In genomic region chr15:85625666-85626279, GRCm38 (mm10) we compare ENCODE assay signal across 8 mouse cellular contexts. TPM values are rescaled to one million over a fixed set of nuclear protein-coding genes. Genes with fewer than 3 reads are reported as not detected.
A peak's percentile ranks its signal among the peaks of the same experiment; 100 is the strongest.
DNase-seq lines count a peak whose midpoint lies in the region; ATAC-seq and TF ChIP-seq lines count a peak whose summit lies in the region.

No protein-coding gene starts in this region.

- H3K4me2 ChIP-seq in heart, embryonic 12.5 days = peak overlapping the region; percentile 69
- peak overlapping the region; percentile 86 for H3K4me2 ChIP-seq in kidney, embryonic 16.5 days (replicated peaks; ENCODE audit: low read depth, low read length)
- peak overlapping the region; percentile 54 for H3K4me2 ChIP-seq in liver, embryonic 12.5 days
- H3K4me2 ChIP-seq in neural tube, embryonic 11.5 days (ENCODE audit: low read depth) = peak overlapping the region; percentile 62

- peak overlapping the region; percentile 39 for H3K4me3 ChIP-seq in cerebellum, adult 2 months (replicated peaks; ENCODE audit: insufficient read depth, low read depth, low read length)
- peak overlapping the region; percentile 41 for H3K4me3 ChIP-seq in heart, embryonic 12.5 days
- H3K4me3 ChIP-seq in kidney, embryonic 16.5 days (ENCODE audit: low read length) = peak overlapping the region; percentile 53
- peak overlapping the region; percentile 32 for H3K4me3 ChIP-seq in liver, embryonic 12.5 days
- peak overlapping the region; percentile 32 for H3K4me3 ChIP-seq in neural tube, embryonic 11.5 days (ENCODE audit: low read depth, low read length)

- peak; percentile 40 for ATAC-seq in common myeloid progenitor, adult 5-6 weeks (replicated peaks; ENCODE audit: low read depth, poor library complexity, severe bottlenecking)
- peak; percentile 38; the same call in 1 of the 2 replicates for ATAC-seq in heart, embryonic 12.5 days (ENCODE audit: insufficient number of reproducible peaks, low FRiP score)
- ATAC-seq in kidney, embryonic 16.5 days (ENCODE audit: low FRiP score, low TSS enrichment) = peak; percentile 40; the same call in 1 of the 2 replicates
- no peak for ATAC-seq in liver, embryonic 12.5 days
- peak; percentile 82 for ATAC-seq in neural tube, embryonic 11.5 days (ENCODE audit: insufficient read depth, low FRiP score, low TSS enrichment)
- ATAC-seq in megakaryocyte-erythroid progenitor cell, adult 5-6 weeks (replicated peaks; ENCODE audit: low FRiP score, low TSS enrichment, poor library complexity, severe bottlenecking) = no peak

- TF ChIP-seq CTCF in cerebellum, adult 2 months (IDR thresholded peaks at IDR 0.05; ENCODE audit: borderline replicate concordance, insufficient read depth, low read depth, low read length) = no peak; the same call in 1 of the 2 replicates

- H3K9ac ChIP-seq in heart, embryonic 12.5 days = peak overlapping the region; percentile 53
- H3K9ac ChIP-seq in kidney, embryonic 16.5 days (replicated peaks; ENCODE audit: low read length) = peak overlapping the region; percentile 80
- H3K9ac ChIP-seq in liver, embryonic 12.5 days = no peak overlapping the region
- peak overlapping the region; percentile 74 for H3K9ac ChIP-seq in neural tube, embryonic 11.5 days (ENCODE audit: low read length)

- peak; percentile 58 to 63 for DNase-seq in cerebellum, adult 2 months
- DNase-seq in cerebellum, adult 11 months = no peak
- DNase-seq in neural tube, embryonic 11.5 days (ENCODE audit: low spot score) = peak; percentile 85

- peaks cover 4% of the 10 kb centered on the region; the same call in 1 of the 2 replicates for H3K9me3 ChIP-seq in heart, embryonic 12.5 days (replicated peaks)
- no peaks in the 10 kb centered on the region for H3K9me3 ChIP-seq in kidney, embryonic 16.5 days (ENCODE audit: low read length)
- H3K9me3 ChIP-seq in liver, embryonic 12.5 days (replicated peaks) = no peaks in the 10 kb centered on the region
- H3K9me3 ChIP-seq in neural tube, embryonic 11.5 days (ENCODE audit: control insufficient read depth, low read length) = no peaks in the 10 kb centered on the region

- no peak overlapping the region for H3K27ac ChIP-seq in cerebellum, adult 2 months (ENCODE audit: insufficient read depth, low read length)
- H3K27ac ChIP-seq in heart, embryonic 12.5 days (ENCODE audit: poor library complexity, severe bottlenecking) = no peak overlapping the region
- no peak overlapping the region for H3K27ac ChIP-seq in kidney, embryonic 16.5 days (ENCODE audit: low read length)
- no peak overlapping the region for H3K27ac ChIP-seq in liver, embryonic 12.5 days
- peak overlapping the region; percentile 91 for H3K27ac ChIP-seq in neural tube, embryonic 11.5 days (ENCODE audit: low read depth, low read length)

- 4% methylated on average over 68 of the region's 68 CpGs for WGBS in cerebellum, adult 2 months
- 2% methylated on average over 65 of the region's 68 CpGs for WGBS in heart, embryonic 12.5 days
- 4% methylated on average over 67 of the region's 68 CpGs for WGBS in kidney, embryonic 16.5 days
- 6% methylated on average over 68 of the region's 68 CpGs for WGBS in liver, embryonic 12.5 days (ENCODE audit: insufficient replicate concordance)
- WGBS in neural tube, embryonic 11.5 days = 2% methylated on average over 51 of the region's 68 CpGs

- no peaks in the 10 kb centered on the region for H3K27me3 ChIP-seq in cerebellum, adult 2 months (ENCODE audit: control insufficient read depth, insufficient read depth, low read length)
- H3K27me3 ChIP-seq in heart, embryonic 12.5 days (replicated peaks) = peaks cover 93% of the 10 kb centered on the region
- peaks cover 21% of the 10 kb centered on the region; the same call in 1 of the 2 replicates for H3K27me3 ChIP-seq in kidney, embryonic 16.5 days (ENCODE audit: insufficient read depth, low read length)
- peaks cover 95% of the 10 kb centered on the region for H3K27me3 ChIP-seq in liver, embryonic 12.5 days (replicated peaks)
- H3K27me3 ChIP-seq in neural tube, embryonic 11.5 days (ENCODE audit: control insufficient read depth, insufficient read depth, low read length) = peaks cover 21% of the 10 kb centered on the region

- TF ChIP-seq POLR2A in cerebellum, adult 2 months (IDR thresholded peaks at IDR 0.05; ENCODE audit: borderline replicate concordance, insufficient read depth, low read length) = no peak

- H3K36me3 ChIP-seq in heart, embryonic 12.5 days = no peaks in the 10 kb centered on the region
- H3K36me3 ChIP-seq in kidney, embryonic 16.5 days (ENCODE audit: insufficient read depth, low read length) = no peaks in the 10 kb centered on the region
- no peaks in the 10 kb centered on the region for H3K36me3 ChIP-seq in liver, embryonic 12.5 days
- no peaks in the 10 kb centered on the region for H3K36me3 ChIP-seq in neural tube, embryonic 11.5 days (ENCODE audit: control insufficient read depth, insufficient read depth, low read length)

- no peaks in the 10 kb centered on the region for H3K4me1 ChIP-seq in cerebellum, adult 2 months (ENCODE audit: control insufficient read depth, insufficient read depth, low read length)
- 0 out of 2 replicates have a peak, but pooled peaks cover 3% of the 10 kb centered on the region for H3K4me1 ChIP-seq in heart, embryonic 12.5 days (replicated peaks)
- peaks cover 10% of the 10 kb centered on the region; the same call in 1 of the 2 replicates for H3K4me1 ChIP-seq in kidney, embryonic 16.5 days (ENCODE audit: insufficient read depth, low read length)
- no peaks in the 10 kb centered on the region for H3K4me1 ChIP-seq in liver, embryonic 12.5 days
- peaks cover 5% of the 10 kb centered on the region; the same call in 1 of the 2 replicates for H3K4me1 ChIP-seq in neural tube, embryonic 11.5 days (ENCODE audit: control insufficient read depth, insufficient read depth, low read length)

RNA-seq across cellular contexts. Expression of gene Wnt7b, which starts 43.5 kb away (rescaled TPM):
- polyA plus RNA-seq in cerebellum, adult 2 months (2012; rRNA removed) = 11.1 and 14.7 TPM in 2 replicates
- total RNA-seq in common myeloid progenitor, adult 5-6 weeks (2017) = not detected in 2 replicates
- polyA plus RNA-seq in heart, embryonic 12.5 days (2016; fragmentation: Nextera tagmentation; extraction: Ambion mirVana) = 1.3 and 1.5 TPM in 2 replicates
- polyA plus RNA-seq in kidney, embryonic 16.5 days (2015; fragmentation: Nextera tagmentation; extraction: Ambion mirVana) = 21.2 and 22.5 TPM in 2 replicates
- 0.38 and 0.56 TPM in 2 replicates for polyA plus RNA-seq in liver, embryonic 12.5 days (2016; fragmentation: Nextera tagmentation; extraction: Ambion mirVana)
- 81.7 and 85.1 TPM in 2 replicates for polyA plus RNA-seq in neural tube, embryonic 11.5 days (2014; fragmentation: Nextera tagmentation; extraction: Ambion mirVana)
- total RNA-seq in megakaryocyte-erythroid progenitor cell, adult 5-6 weeks (2014; fragmentation: Nextera tagmentation) = not detected in 2 replicates
- total RNA-seq in megakaryocyte-erythroid progenitor cell, adult 5-6 weeks (2017) = not detected in 2 replicates

Comparison
In these comparisons a context has a peak if more than half of its experiments do, and no peak if none do; other contexts are left out.
1. ATAC-seq: peak in common myeloid progenitor, adult 5-6 weeks (single experiment), heart, embryonic 12.5 days (single experiment), kidney, embryonic 16.5 days (single experiment) and neural tube, embryonic 11.5 days (single experiment); none in liver, embryonic 12.5 days (single experiment) and megakaryocyte-erythroid progenitor cell, adult 5-6 weeks (single experiment).
2. Peak in every context shown above with its lines, with median percentiles within 50 percentile points of each other: H3K4me3 ChIP-seq and H3K4me2 ChIP-seq.